ENCODE assay signal across 13 mouse cellular contexts in genomic region chr9:115349741-115350512, GRCm38 (mm10).
"Had no signal": no experiment of that assay in that cellular context is flagged by ENCODE, and none has a peak within 500 bp of the region (broad histone marks: within the 10 kb centered on the region; RNA-seq: fewer than 3 reads in every experiment).

No protein-coding gene starts in this region.

- H3K36me3 ChIP-seq: kidney, embryonic 15.5 days; limb, embryonic 13.5 days; midbrain, embryonic 13.5 days; stomach, embryonic 15.5 days had no signal

- H3K4me1 ChIP-seq: limb, embryonic 13.5 days; stomach, embryonic 15.5 days had no signal

- H3K9ac ChIP-seq: kidney, embryonic 15.5 days; limb, embryonic 13.5 days; liver, embryonic 14.5 days; midbrain, embryonic 13.5 days; stomach, embryonic 15.5 days had no signal

- H3K27me3 ChIP-seq: kidney, embryonic 15.5 days; limb, embryonic 13.5 days; midbrain, embryonic 13.5 days; stomach, embryonic 15.5 days had no signal

- DNase-seq: kidney, adult 2 months; kidney, postnatal 14 days; left cerebral cortex, postnatal 4 days; lung, adult 2 months; lung, postnatal 36 days; right cerebral cortex, postnatal 14 days; thymus, postnatal 4 days had no signal

- H3K9me3 ChIP-seq: kidney, embryonic 15.5 days; limb, embryonic 13.5 days; midbrain, embryonic 13.5 days; stomach, embryonic 15.5 days had no signal

- H3K27ac ChIP-seq: kidney, embryonic 15.5 days; limb, embryonic 13.5 days; liver, embryonic 14.5 days; midbrain, embryonic 13.5 days; stomach, embryonic 15.5 days had no signal

- H3K4me3 ChIP-seq: kidney, embryonic 15.5 days; limb, embryonic 13.5 days; midbrain, embryonic 13.5 days; stomach, embryonic 15.5 days had no signal

- ATAC-seq: lung, postnatal 0 days; midbrain, embryonic 13.5 days had no signal

- H3K4me2 ChIP-seq: kidney, embryonic 15.5 days; limb, embryonic 13.5 days; midbrain, embryonic 13.5 days; stomach, embryonic 15.5 days had no signal
